Mouse (Mus musculus) small intestine, adult 2 months (tissue): ENCODE measurements at regions not wholly inside any gene's neighbourhood (a gene's known extent, or its start where the extent isn't known, plus 50 kb on each side); places are given as distances from the start of the nearest gene placed in this dataset.

Experiments used
- CTCF ChIP-seq: fragments of 200-500 bp; IDR thresholded peaks from 2 replicates; pipeline ENCODE4 v1.5.1; 2012; ENCODE audit warnings: low read depth, mild to moderate bottlenecking, control low read depth, inconsistent platforms, low read length, moderate library complexity, mixed read lengths; ENCODE audit not compliant: insufficient replicate concordance, insufficient read length; ENCODE audit errors: extremely low read depth
- POLR2A ChIP-seq: fragments of 200-500 bp; IDR thresholded peaks from 2 replicates; pipeline ENCODE4 v1.6.1; 2012; ENCODE audit warnings: low read depth, mild to moderate bottlenecking, control low read depth, inconsistent platforms, low read length, moderate library complexity

GRCm38 (mm10) chr10:53464581-53464980, 84.8 kb upstream of the Cep85l start:
- TF ChIP-seq POLR2A (no peak), CTCF (no peak)
